Mouse (Mus musculus) embryonic facial prominence, embryonic 13.5 days (tissue): ENCODE measurements at regions not wholly inside any gene's neighbourhood (a gene's known extent, or its start where the extent isn't known, plus 50 kb on each side); places are given as distances from the start of the nearest gene placed in this dataset.
A peak's percentile ranks its signal among the peaks of the same experiment; 100 is the strongest.

ENCODE experiments used
- ATAC-seq: fragments of 200-750 bp; cut with Nextera tagmentation; 2 replicates; pipeline ENCODE4 v1.8.0; 2017; ENCODE audit warnings: low read depth; ENCODE audit not compliant: insufficient number of reproducible peaks, insufficient read depth, low FRiP score, low TSS enrichment
- H3K27ac ChIP-seq: fragments of 300-500 bp; sonication (generic); 2 replicates; pipeline ENCODE4 v1.5.1; 2015; ENCODE audit warnings: moderate library complexity, mild to moderate bottlenecking, inconsistent platforms
- H3K27me3 ChIP-seq: fragments of 300-500 bp; sonication (generic); 2 replicates; pipeline ENCODE4 v1.6.1; 2015; ENCODE audit warnings: mild to moderate bottlenecking, inconsistent platforms
- H3K36me3 ChIP-seq: fragments of 300-500 bp; sonication (generic); 2 replicates; pipeline ENCODE4 v1.6.1; 2015; ENCODE audit warnings: mild to moderate bottlenecking, inconsistent platforms
- H3K4me1 ChIP-seq: fragments of 300-500 bp; sonication (generic); 2 replicates; pipeline ENCODE4 v1.6.1; 2015; ENCODE audit warnings: inconsistent platforms
- H3K4me2 ChIP-seq: fragments of 300-500 bp; sonication (generic); 2 replicates; pipeline ENCODE4 v1.6.1; 2015; ENCODE audit warnings: moderate library complexity, mild to moderate bottlenecking, inconsistent platforms
- H3K4me3 ChIP-seq: fragments of 300-500 bp; sonication (generic); 2 replicates; pipeline ENCODE4 v1.5.1; 2015; ENCODE audit warnings: mild to moderate bottlenecking, inconsistent platforms
- H3K9ac ChIP-seq: fragments of 300-500 bp; sonication (generic); 2 replicates; pipeline ENCODE4 v1.6.1; 2015; ENCODE audit warnings: mild to moderate bottlenecking, inconsistent platforms
- H3K9me3 ChIP-seq: fragments of 300-500 bp; sonication (generic); 2 replicates; pipeline ENCODE4 v1.6.1; 2016; ENCODE audit warnings: inconsistent platforms
- WGBS: fragments of 180-500 bp; shearing (Covaris S2); methylation state at CpG from one replicate; pipeline ENCODE4 v1.1.7; 2015; ENCODE audit warnings: mixed read lengths; 5-methylcytosine and 5-hydroxymethylcytosine counted together

GRCm38 (mm10) chr17:4781586-4781985 is 212.5 kb upstream of the Arid1b start:
- H3K4me3 ChIP-seq = no peak overlapping the region
- no peak overlapping the region for H3K27ac ChIP-seq
- H3K9ac ChIP-seq = no peak overlapping the region
- no peaks in the 10 kb centered on the region for H3K27me3 ChIP-seq
- no peaks in the 10 kb centered on the region for H3K9me3 ChIP-seq
- 0 out of 2 replicates have a peak, but pooled peaks cover 4% of the 10 kb centered on the region for H3K4me1 ChIP-seq
- H3K36me3 ChIP-seq = no peaks in the 10 kb centered on the region
- WGBS = 80% methylated on average over 3 of the region's 3 CpGs
- no peak for ATAC-seq
- no peak overlapping the region for H3K4me2 ChIP-seq

GRCm38 (mm10) chr17:4784296-4784695 is 209.8 kb upstream of the Arid1b start:
- ATAC-seq = no peak
- WGBS = 78% methylated on average over 5 of the region's 5 CpGs
- Histone ChIP-seq H3K4me2 (no peak overlapping the region), H3K4me3 (no peak overlapping the region), H3K9ac (no peak overlapping the region), H3K4me1 (0 out of 2 replicates have a peak, but pooled peaks cover 4% of the 10 kb centered on the region), H3K36me3 (no peaks in the 10 kb centered on the region), H3K27me3 (no peaks in the 10 kb centered on the region), H3K9me3 (no peaks in the 10 kb centered on the region), H3K27ac (no peak overlapping the region)

GRCm38 (mm10) chr17:4785281-4785839 is 208.8 kb upstream of the Arid1b start:
- Histone ChIP-seq H3K4me1 (0 out of 2 replicates have a peak, but pooled peaks cover 4% of the 10 kb centered on the region), H3K27me3 (no peaks in the 10 kb centered on the region), H3K36me3 (no peaks in the 10 kb centered on the region), H3K4me2 (no peak overlapping the region), H3K9ac (no peak overlapping the region), H3K9me3 (no peaks in the 10 kb centered on the region), H3K27ac (no peak overlapping the region), H3K4me3 (no peak overlapping the region)
- 0 out of 2 replicates have a peak, but pooled peaks have one; percentile 48 for ATAC-seq
- 52% methylated on average over 6 of the region's 6 CpGs for WGBS

- no peak overlapping the region for H3K9ac ChIP-seq
- no peaks in the 10 kb centered on the region for H3K36me3 ChIP-seq
- no peak overlapping the region for H3K4me3 ChIP-seq
- ATAC-seq = no peak
- no peaks in the 10 kb centered on the region for H3K27me3 ChIP-seq
- no peak overlapping the region for H3K4me2 ChIP-seq
- no peaks in the 10 kb centered on the region for H3K9me3 ChIP-seq
- H3K4me1 ChIP-seq = 0 out of 2 replicates have a peak, but pooled peaks cover 4% of the 10 kb centered on the region
- H3K27ac ChIP-seq = no peak overlapping the region
Observed at GRCm38 (mm10) chr17:4786524-4786923, 207.6 kb upstream of the Arid1b start.

- no peaks in the 10 kb centered on the region for H3K36me3 ChIP-seq
- ATAC-seq = no peak
- H3K4me1 ChIP-seq = no peaks in the 10 kb centered on the region
- no peak overlapping the region for H3K27ac ChIP-seq
- H3K27me3 ChIP-seq = no peaks in the 10 kb centered on the region
- H3K9ac ChIP-seq = no peak overlapping the region
- WGBS = 82% methylated on average over 10 of the region's 10 CpGs
- no peak overlapping the region for H3K4me2 ChIP-seq
- H3K9me3 ChIP-seq = no peaks in the 10 kb centered on the region
- H3K4me3 ChIP-seq = no peak overlapping the region
Observed at GRCm38 (mm10) chr17:4791873-4792272, 202.3 kb upstream of the Arid1b start.

- Histone ChIP-seq H3K4me2 (no peak overlapping the region), H3K4me3 (no peak overlapping the region), H3K9ac (no peak overlapping the region), H3K9me3 (no peaks in the 10 kb centered on the region), H3K27me3 (no peaks in the 10 kb centered on the region), H3K27ac (no peak overlapping the region), H3K4me1 (no peaks in the 10 kb centered on the region), H3K36me3 (no peaks in the 10 kb centered on the region)
- 72% methylated on average over 3 of the region's 3 CpGs for WGBS
- no peak for ATAC-seq
Observed at GRCm38 (mm10) chr17:4796241-4796640, 197.9 kb upstream of the Arid1b start.

GRCm38 (mm10) chr17:4804013-4804412 is 190.1 kb upstream of the Arid1b start:
- 82% methylated on average over 4 of the region's 4 CpGs for WGBS
- H3K4me1 ChIP-seq = no peaks in the 10 kb centered on the region
- ATAC-seq = no peak
- H3K4me3 ChIP-seq = no peak overlapping the region
- H3K9me3 ChIP-seq = no peaks in the 10 kb centered on the region
- no peaks in the 10 kb centered on the region for H3K27me3 ChIP-seq
- H3K36me3 ChIP-seq = no peaks in the 10 kb centered on the region
- no peak overlapping the region for H3K4me2 ChIP-seq
- H3K9ac ChIP-seq = no peak overlapping the region
- H3K27ac ChIP-seq = no peak overlapping the region

- Histone ChIP-seq H3K27ac (no peak overlapping the region), H3K9me3 (no peaks in the 10 kb centered on the region), H3K36me3 (no peaks in the 10 kb centered on the region), H3K4me3 (no peak overlapping the region), H3K9ac (no peak overlapping the region), H3K27me3 (no peaks in the 10 kb centered on the region), H3K4me1 (no peaks in the 10 kb centered on the region), H3K4me2 (no peak overlapping the region)
- ATAC-seq = no peak
- 61% methylated on average over 5 of the region's 5 CpGs for WGBS
Observed at GRCm38 (mm10) chr17:4806051-4806450, 188.1 kb upstream of the Arid1b start.

- Histone ChIP-seq H3K27ac (no peak overlapping the region), H3K27me3 (no peaks in the 10 kb centered on the region), H3K4me1 (no peaks in the 10 kb centered on the region), H3K36me3 (no peaks in the 10 kb centered on the region), H3K4me2 (no peak overlapping the region), H3K9me3 (no peaks in the 10 kb centered on the region), H3K9ac (no peak overlapping the region), H3K4me3 (no peak overlapping the region)
- WGBS = 80% methylated on average over 3 of the region's 3 CpGs
- ATAC-seq = no peak
Observed at GRCm38 (mm10) chr17:4808926-4809325, 185.2 kb upstream of the Arid1b start.

GRCm38 (mm10) chr17:4813232-4813631 is 180.9 kb upstream of the Arid1b start:
- no peak overlapping the region for H3K27ac ChIP-seq
- no peaks in the 10 kb centered on the region for H3K36me3 ChIP-seq
- no peak for ATAC-seq
- H3K27me3 ChIP-seq = no peaks in the 10 kb centered on the region
- no peaks in the 10 kb centered on the region for H3K4me1 ChIP-seq
- H3K4me3 ChIP-seq = no peak overlapping the region
- no peaks in the 10 kb centered on the region for H3K9me3 ChIP-seq
- H3K9ac ChIP-seq = no peak overlapping the region
- no peak overlapping the region for H3K4me2 ChIP-seq
- 93% methylated on average over 3 of the region's 3 CpGs for WGBS

- no peaks in the 10 kb centered on the region for H3K9me3 ChIP-seq
- no peaks in the 10 kb centered on the region for H3K36me3 ChIP-seq
- H3K9ac ChIP-seq = no peak overlapping the region
- no peak overlapping the region for H3K4me2 ChIP-seq
- no peak for ATAC-seq
- no peaks in the 10 kb centered on the region for H3K27me3 ChIP-seq
- H3K4me1 ChIP-seq = no peaks in the 10 kb centered on the region
- no peak overlapping the region for H3K27ac ChIP-seq
- WGBS = 82% methylated on average over 6 of the region's 6 CpGs
- no peak overlapping the region for H3K4me3 ChIP-seq
Observed at GRCm38 (mm10) chr17:4813666-4814065, 180.5 kb upstream of the Arid1b start.

- no peak overlapping the region for H3K4me3 ChIP-seq
- 40% methylated on average over 8 of the region's 8 CpGs for WGBS
- no peaks in the 10 kb centered on the region for H3K9me3 ChIP-seq
- no peak overlapping the region for H3K9ac ChIP-seq
- H3K4me2 ChIP-seq = no peak overlapping the region
- H3K27ac ChIP-seq = no peak overlapping the region
- peaks cover 10% of the 10 kb centered on the region; the same call in 1 of the 2 replicates for H3K4me1 ChIP-seq
- no peak for ATAC-seq
- H3K27me3 ChIP-seq = no peaks in the 10 kb centered on the region
- no peaks in the 10 kb centered on the region for H3K36me3 ChIP-seq
Observed at GRCm38 (mm10) chr17:4825221-4825895, 168.8 kb upstream of the Arid1b start.
